Comparison of ENCODE assay signal across 27 mouse cellular contexts in genomic region chr2:84756245-84756644, GRCm38 (mm10). TPM values are rescaled to one million over a fixed set of nuclear protein-coding genes. Genes with fewer than 3 reads are reported as not detected.
DNase-seq lines count a peak whose midpoint lies in the region; ATAC-seq and TF ChIP-seq lines count a peak whose summit lies in the region.
"Had no signal": no experiment of that assay in that cellular context is flagged by ENCODE, and none has a peak within 500 bp of the region (broad histone marks: within the 10 kb centered on the region; RNA-seq: fewer than 3 reads in every experiment).

No protein-coding gene starts in this region.

- 0 out of 2 replicates have a peak, but pooled peaks cover 9% of the 10 kb centered on the region for H3K27me3 ChIP-seq in liver, embryonic 13.5 days
- peaks cover 4% of the 10 kb centered on the region; the same call in 1 of the 2 replicates for H3K27me3 ChIP-seq in liver, embryonic 12.5 days (replicated peaks)
- H3K27me3 ChIP-seq in small intestine, adult 2 months (ENCODE audit: control insufficient read depth, insufficient read depth, low read length) = no peaks in the 10 kb centered on the region
- H3K27me3 ChIP-seq: forebrain, embryonic 12.5 days; heart, embryonic 12.5 days; limb, embryonic 12.5 days had no signal

- H3K4me1 ChIP-seq in liver, embryonic 13.5 days (replicated peaks) = peaks cover 11% of the 10 kb centered on the region
- peaks cover 5% of the 10 kb centered on the region; the same call in 1 of the 2 replicates for H3K4me1 ChIP-seq in liver, embryonic 12.5 days
- peaks cover 8% of the 10 kb centered on the region; the same call in 1 of the 2 replicates for H3K4me1 ChIP-seq in small intestine, adult 2 months (ENCODE audit: control insufficient read depth, insufficient read depth, insufficient read length, low read length)
- H3K4me1 ChIP-seq: forebrain, embryonic 12.5 days; heart, embryonic 12.5 days; limb, embryonic 12.5 days had no signal

- H3K36me3 ChIP-seq in liver, embryonic 13.5 days = no peaks in the 10 kb centered on the region
- no peaks in the 10 kb centered on the region for H3K36me3 ChIP-seq in liver, embryonic 12.5 days
- H3K36me3 ChIP-seq in small intestine, adult 2 months (ENCODE audit: control insufficient read depth, insufficient read depth, low read length) = no peaks in the 10 kb centered on the region
- H3K36me3 ChIP-seq: forebrain, embryonic 12.5 days; G1E; heart, embryonic 12.5 days; limb, embryonic 12.5 days had no signal

- no peak overlapping the region for H3K4me2 ChIP-seq in liver, embryonic 13.5 days
- no peak overlapping the region for H3K4me2 ChIP-seq in liver, embryonic 12.5 days
- H3K4me2 ChIP-seq: forebrain, embryonic 12.5 days; heart, embryonic 12.5 days; hindbrain, embryonic 14.5 days; limb, embryonic 12.5 days had no signal

- TF ChIP-seq POLR2A in small intestine, adult 2 months (IDR thresholded peaks at IDR 0.05; ENCODE audit: low read depth, low read length) = no peak

- H3K9me3 ChIP-seq in liver, embryonic 13.5 days (replicated peaks) = no peaks in the 10 kb centered on the region
- H3K9me3 ChIP-seq in liver, embryonic 12.5 days (replicated peaks) = no peaks in the 10 kb centered on the region
- H3K9me3 ChIP-seq: forebrain, embryonic 12.5 days; G1E; heart, embryonic 12.5 days; limb, embryonic 12.5 days had no signal

- H3K4me3 ChIP-seq in liver, embryonic 13.5 days (replicated peaks) = no peak overlapping the region
- no peak overlapping the region for H3K4me3 ChIP-seq in liver, embryonic 12.5 days
- H3K4me3 ChIP-seq in small intestine, adult 2 months (ENCODE audit: low read depth, low read length) = no peak overlapping the region
- H3K4me3 ChIP-seq: erythroblast, embryonic 14.5 days; forebrain, embryonic 12.5 days; heart, adult 2 months; heart, embryonic 12.5 days; left cerebral cortex, adult 2 months; limb, embryonic 12.5 days had no signal

- 0 out of 2 replicates have a peak overlapping the region, but pooled peaks have one; percentile 9 for H3K27ac ChIP-seq in liver, embryonic 13.5 days
- H3K27ac ChIP-seq in liver, embryonic 12.5 days = no peak overlapping the region
- H3K27ac ChIP-seq in small intestine, adult 2 months (ENCODE audit: insufficient read depth, low read depth, low read length) = peak overlapping the region; percentile 65; the same call in 1 of the 2 replicates
- H3K27ac ChIP-seq: forebrain, embryonic 12.5 days; heart, adult 2 months; hindbrain, embryonic 14.5 days; left cerebral cortex, adult 2 months; limb, embryonic 12.5 days had no signal

- intact Hi-C loops in heart, postnatal 25 days (cut with DNase I) = loop anchor here (2.0 kb wide), 1 partner anchor 15 kb away; no protein-coding TSS in a partner anchor

- WGBS in liver, embryonic 13.5 days (ENCODE audit: insufficient replicate concordance) = 72% methylated on average over 5 of the region's 5 CpGs
- WGBS in liver, embryonic 12.5 days (ENCODE audit: insufficient replicate concordance) = 68% methylated on average over 5 of the region's 5 CpGs
- WGBS in small intestine, adult 2 months = 32% methylated on average over 5 of the region's 5 CpGs

- no peak for TF ChIP-seq CTCF in small intestine, adult 2 months (IDR thresholded peaks at IDR 0.05; ENCODE audit: extremely low read depth, insufficient read length, insufficient replicate concordance, low read depth, low read length)

- DNase-seq in kidney, adult 18-20 months = peak; percentile 51
- no peak for DNase-seq in kidney, postnatal 10 days
- DNase-seq in liver, embryonic 13.5 days = no peak
- DNase-seq in kidney, postnatal 14 days = peak; percentile 19
- DNase-seq in right cerebral cortex, postnatal 36 days (ENCODE audit: low spot score in 2 of 2) = no peak
- no peak for DNase-seq in heart, postnatal 25 days (ENCODE audit: low spot score)
- DNase-seq: adrenal gland, adult 8-10 months; cerebellum, adult 2 months; cerebellum, postnatal 14 days; forebrain, postnatal 0 days; heart, adult 2 months; layer of hippocampus, adult 9-11 months; lung, adult 18-20 months; midbrain, embryonic 14.5 days; right cerebral cortex, postnatal 14 days had no signal

- 0 out of 2 replicates have a peak, but pooled peaks have one; percentile 37 for ATAC-seq in liver, embryonic 13.5 days (ENCODE audit: low read depth)
- ATAC-seq in liver, embryonic 12.5 days = no peak
- ATAC-seq: forebrain, postnatal 0 days; lung, postnatal 0 days had no signal

- no peak overlapping the region for H3K9ac ChIP-seq in liver, embryonic 13.5 days
- H3K9ac ChIP-seq in liver, embryonic 12.5 days = no peak overlapping the region
- H3K9ac ChIP-seq: forebrain, embryonic 12.5 days; forebrain, postnatal 0 days; heart, embryonic 12.5 days; hindbrain, embryonic 14.5 days; limb, embryonic 12.5 days had no signal

RNA-seq across cellular contexts. Expression of gene Gm19426, which starts 12.8 kb away (rescaled TPM):
- 1.5 and 2.2 TPM in 2 replicates for polyA plus RNA-seq in liver, embryonic 13.5 days (2015; fragmentation: Nextera tagmentation; extraction: Ambion mirVana)
- 3.8 and 3.9 TPM in 2 replicates for polyA plus RNA-seq in liver, embryonic 12.5 days (2016; fragmentation: Nextera tagmentation; extraction: Ambion mirVana)
- 0.18 and 0.25 TPM in 2 replicates for polyA plus RNA-seq in small intestine, adult 2 months (2012; rRNA removed)
- total RNA-seq in heart, postnatal 25 days (2021) = 1 to 10 TPM; 1.8 to 1.9 TPM
- total RNA-seq: G1E; hematopoietic stem cell, adult 5-6 weeks; monocyte, adult 5-6 weeks had no signal
- polyA plus RNA-seq: G1E had no signal

RNA-seq across cellular contexts. Expression of gene Serping1, which starts 19.0 kb away (rescaled TPM):
- polyA plus RNA-seq in liver, embryonic 13.5 days (2015; fragmentation: Nextera tagmentation; extraction: Ambion mirVana) = 34.0 and 39.6 TPM in 2 replicates
- 30.8 and 32.3 TPM in 2 replicates for polyA plus RNA-seq in liver, embryonic 12.5 days (2016; fragmentation: Nextera tagmentation; extraction: Ambion mirVana)
- polyA plus RNA-seq in small intestine, adult 2 months (2012; rRNA removed) = 66.5 and 97.6 TPM in 2 replicates
- total RNA-seq in heart, postnatal 25 days (2021) = 10 to 100 TPM; 68.8 to 75.7 TPM
- total RNA-seq: G1E; hematopoietic stem cell, adult 5-6 weeks; monocyte, adult 5-6 weeks had no signal
- polyA plus RNA-seq: erythroblast, embryonic 14.5 days; G1E had no signal

RNA-seq across cellular contexts. Expression of gene Ypel4, which starts 22.4 kb away (rescaled TPM):
- 57.8 and 64.2 TPM in 2 replicates for polyA plus RNA-seq in liver, embryonic 13.5 days (2015; fragmentation: Nextera tagmentation; extraction: Ambion mirVana)
- 49.8 and 52.1 TPM in 2 replicates for polyA plus RNA-seq in liver, embryonic 12.5 days (2016; fragmentation: Nextera tagmentation; extraction: Ambion mirVana)
- 0.57 and 2.4 TPM in 2 replicates for polyA plus RNA-seq in small intestine, adult 2 months (2012; rRNA removed)
- total RNA-seq in heart, postnatal 25 days (2021) = 1 to 10 TPM in 1 of 2 experiments, under 1 TPM in 1; 0.94 to 1.1 TPM
- total RNA-seq: monocyte, adult 5-6 weeks had no signal

RNA-seq across cellular contexts. Expression of gene Clp1, which starts 29.1 kb away (rescaled TPM):
- 60.3 and 69.1 TPM in 2 replicates for polyA plus RNA-seq in liver, embryonic 13.5 days (2015; fragmentation: Nextera tagmentation; extraction: Ambion mirVana)
- polyA plus RNA-seq in liver, embryonic 12.5 days (2016; fragmentation: Nextera tagmentation; extraction: Ambion mirVana) = 57.2 and 59.8 TPM in 2 replicates
- polyA plus RNA-seq in small intestine, adult 2 months (2012; rRNA removed) = 4.3 and 11.4 TPM in 2 replicates
- total RNA-seq in heart, postnatal 25 days (2021) = 1 to 10 TPM; 4.9 TPM

RNA-seq across cellular contexts. Expression of gene Zdhhc5, which starts 41.3 kb away (rescaled TPM):
- 15.8 and 22.4 TPM in 2 replicates for polyA plus RNA-seq in liver, embryonic 13.5 days (2015; fragmentation: Nextera tagmentation; extraction: Ambion mirVana)
- polyA plus RNA-seq in liver, embryonic 12.5 days (2016; fragmentation: Nextera tagmentation; extraction: Ambion mirVana) = 28.1 and 29.3 TPM in 2 replicates
- 23.2 and 46.1 TPM in 2 replicates for polyA plus RNA-seq in small intestine, adult 2 months (2012; rRNA removed)
- total RNA-seq in heart, postnatal 25 days (2021) = 10 to 100 TPM; 61.4 to 62.1 TPM

Comparison
In these comparisons a context has a peak if more than half of its experiments do, and no peak if none do; other contexts are left out.
1. DNase-seq: peak in kidney, adult 18-20 months (single experiment) and kidney, postnatal 14 days (single experiment); none in kidney, postnatal 10 days (single experiment), liver, embryonic 13.5 days (single experiment), right cerebral cortex, postnatal 36 days (0 of 2) and heart, postnatal 25 days (single experiment).
2. RNA of gene Ypel4, which starts 22.4 kb away (polyA plus RNA-seq): 57.8 to 64.2 TPM in liver, embryonic 13.5 days and 49.8 to 52.1 TPM in liver, embryonic 12.5 days; 0.57 to 2.4 TPM in small intestine, adult 2 months; every median in the first group is over 10 times any median in the second.